Mouse (Mus musculus) T-cell, adult 2 months (primary cell): ENCODE measurements around the gene Srsf10.
A peak's percentile ranks its signal among the peaks of the same experiment; 100 is the strongest.

Experiments used
- DNase-seq: peaks from one replicate; pipeline ENCODE4 v3.0.0; 2022; ENCODE audit warnings: low spot score

Gene Srsf10

GRCm38 (mm10) chr4:135856223-135857091, 910 bp downstream of the Srsf10 start:
- peak; percentile 33 for DNase-seq

GRCm38 (mm10) chr4:135857597-135858186, 2.1 kb downstream of the Srsf10 start:
- peak; percentile 16 for DNase-seq

DNA sequence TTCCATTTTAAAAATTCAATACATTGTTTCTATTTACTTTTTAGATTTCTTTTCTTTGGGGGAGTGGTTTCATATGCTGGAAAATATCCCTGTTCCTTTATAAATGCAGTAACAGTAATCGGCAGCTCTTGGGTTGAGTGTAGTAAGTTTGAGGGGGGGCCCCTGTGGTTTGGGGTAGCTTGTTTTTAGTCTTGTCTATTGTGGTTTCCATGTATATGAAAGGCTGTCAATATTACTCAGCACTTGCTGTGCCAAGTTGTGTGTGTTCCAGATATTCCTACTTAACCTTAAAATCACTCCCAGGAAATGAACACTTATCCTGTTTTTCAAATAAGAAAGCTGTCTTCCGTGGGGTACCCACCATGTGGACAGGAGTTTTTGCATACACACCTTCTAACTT, 13.4 kb downstream of the Srsf10 start:
- DNase-seq, result peak; percentile 40

- DNase-seq, result no peak
These were observed 14.9 kb downstream of the Srsf10 start for GRCm38 (mm10) chr4:135870227-135871023.

- DNase-seq, result no peak
These were observed 16.5 kb downstream of the Srsf10 start for GRCm38 (mm10) chr4:135872015-135872414.

DNA sequence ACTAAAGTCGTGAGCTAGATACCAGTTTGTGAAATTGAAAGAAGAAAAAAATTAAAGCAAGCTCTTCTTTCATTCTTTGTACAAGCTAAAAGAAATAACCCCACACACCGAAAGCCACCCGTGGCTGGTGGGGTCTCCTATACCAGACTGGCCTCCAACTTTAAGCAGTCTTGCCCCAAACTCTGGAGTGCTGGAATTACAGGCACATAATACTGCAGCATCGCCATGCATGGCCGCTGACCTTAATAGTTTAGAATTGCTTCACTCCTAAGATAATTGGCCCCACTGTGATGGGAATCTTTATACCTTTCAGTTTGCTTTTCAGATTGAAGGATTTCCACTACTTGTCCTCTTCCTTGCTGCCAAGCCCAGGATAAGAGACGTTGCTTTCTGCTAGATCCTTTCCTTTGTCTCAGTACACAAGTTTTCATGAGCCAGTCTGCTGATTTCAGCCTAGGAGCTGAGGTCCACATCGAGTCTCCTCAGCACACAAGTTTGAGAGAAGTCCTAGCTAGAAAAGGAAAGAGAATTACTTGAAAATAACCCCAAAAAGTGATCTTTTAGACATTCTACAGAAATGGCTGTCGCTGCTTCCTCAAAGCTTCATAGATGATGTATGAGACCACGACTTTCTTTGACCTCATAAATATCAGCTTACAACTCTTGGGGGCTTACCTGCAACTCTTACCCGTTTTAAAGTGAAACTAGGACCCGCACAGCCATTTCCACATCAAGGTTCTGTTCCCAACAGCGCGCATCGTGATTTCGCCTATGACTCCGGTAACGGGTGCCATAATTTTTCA, 17.2 kb downstream of the Srsf10 start:
- DNase-seq, result no peak

GRCm38 (mm10) chr4:135873526-135874202, 18.1 kb downstream of the Srsf10 start, which contains the start of gene Pnrc2:
Gene Pnrc2, minus strand, starts transcription at chr4:135873850.
- peak; percentile 88 for DNase-seq

GRCm38 (mm10) chr4:135874564-135875535, 19.3 kb downstream of the Srsf10 start:
- DNase-seq, result no peak

DNA sequence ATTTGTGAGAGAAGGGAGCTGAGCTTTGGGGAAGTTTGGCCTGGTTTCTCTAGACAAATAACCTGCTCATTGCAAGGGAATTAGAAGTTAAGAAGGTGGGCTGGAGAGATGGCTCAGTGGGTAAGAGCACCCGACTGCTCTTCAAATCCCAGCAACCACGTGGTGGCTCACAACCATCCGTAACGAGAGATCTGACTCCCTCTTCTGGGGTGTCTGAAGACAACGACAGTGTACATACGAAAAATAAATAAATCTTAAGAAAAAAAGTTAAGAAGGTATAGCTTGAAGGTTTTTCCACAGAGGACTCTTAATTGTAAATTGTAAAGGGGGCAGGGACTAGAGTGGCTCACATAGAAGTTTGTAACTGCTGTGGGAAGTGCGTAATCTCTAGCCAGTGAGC, 20.0 kb downstream of the Srsf10 start:
- peak; percentile 44 for DNase-seq

DNA sequence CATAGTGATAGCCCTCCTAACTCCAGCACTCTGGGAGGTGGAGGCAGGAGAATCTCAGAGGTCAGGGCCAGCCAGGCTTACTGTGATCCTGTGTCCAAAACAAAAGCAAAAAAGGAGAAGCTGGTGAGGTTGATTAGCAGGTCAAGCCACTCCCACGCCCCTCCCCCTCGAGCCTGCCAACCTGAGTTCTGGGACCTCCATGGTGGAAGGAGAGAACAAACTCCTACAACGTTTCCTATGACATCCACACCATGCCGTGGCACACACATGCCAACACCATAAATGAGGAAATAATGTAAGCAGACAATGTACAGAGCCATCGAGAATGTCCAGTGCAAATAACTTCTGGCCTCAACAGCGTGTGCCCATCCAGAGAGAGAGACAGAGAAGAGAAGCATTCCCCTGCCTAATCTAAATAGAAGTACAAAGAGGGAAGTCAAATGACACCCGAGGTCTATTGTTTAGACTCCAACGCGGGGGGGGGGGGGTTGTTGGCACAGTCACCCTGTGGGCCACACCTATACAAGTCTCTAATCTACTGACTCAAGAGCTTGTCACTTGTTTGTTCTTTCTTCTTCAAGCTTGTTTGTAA, 20.5 kb downstream of the Srsf10 start:
- DNase-seq, result no peak

DNA sequence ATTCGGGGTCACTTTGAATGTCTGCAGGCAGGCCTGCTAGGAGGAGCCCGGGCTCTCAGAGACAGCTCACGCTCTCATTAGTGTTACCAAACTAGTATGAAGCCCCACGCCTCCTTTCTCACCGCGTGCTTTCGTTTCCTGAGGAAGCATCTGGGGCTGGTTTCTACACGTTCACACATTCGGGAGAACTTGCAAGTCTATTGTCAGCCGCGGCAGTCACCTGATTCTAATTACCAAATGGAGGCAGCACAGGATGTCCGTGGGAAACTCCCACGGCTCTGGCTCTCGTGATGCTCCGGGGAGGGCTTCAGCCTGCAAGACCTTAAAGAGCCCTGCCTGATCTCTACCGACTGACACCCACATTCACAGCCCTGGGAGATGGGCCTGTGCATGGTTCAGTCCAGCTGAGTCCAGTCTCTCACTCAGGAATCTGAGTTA, 21.1 kb downstream of the Srsf10 start:
- peak; percentile 95 for DNase-seq

DNA sequence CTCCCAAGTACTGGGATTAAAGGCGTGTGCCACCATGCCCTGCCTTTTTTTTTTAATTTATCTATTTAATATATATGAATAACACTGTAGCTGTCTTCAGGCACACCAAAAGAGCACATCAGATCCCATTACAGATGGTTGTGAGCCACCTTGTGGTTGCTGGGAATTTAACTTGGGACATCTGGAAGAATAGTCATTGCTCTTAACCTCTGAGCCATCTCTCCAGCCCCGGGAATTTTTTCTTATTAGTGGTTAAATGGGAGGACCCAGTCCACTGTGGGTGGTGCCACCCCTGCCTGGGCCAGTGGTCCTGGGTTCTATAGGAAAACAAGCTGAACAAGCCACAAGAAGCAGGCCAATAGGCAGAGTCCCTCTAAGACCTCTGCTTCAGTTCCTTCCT, 22.2 kb downstream of the Srsf10 start:
- DNase-seq, result no peak

- no peak for DNase-seq
These were observed 23.5 kb downstream of the Srsf10 start for GRCm38 (mm10) chr4:135879021-135879420.

DNA sequence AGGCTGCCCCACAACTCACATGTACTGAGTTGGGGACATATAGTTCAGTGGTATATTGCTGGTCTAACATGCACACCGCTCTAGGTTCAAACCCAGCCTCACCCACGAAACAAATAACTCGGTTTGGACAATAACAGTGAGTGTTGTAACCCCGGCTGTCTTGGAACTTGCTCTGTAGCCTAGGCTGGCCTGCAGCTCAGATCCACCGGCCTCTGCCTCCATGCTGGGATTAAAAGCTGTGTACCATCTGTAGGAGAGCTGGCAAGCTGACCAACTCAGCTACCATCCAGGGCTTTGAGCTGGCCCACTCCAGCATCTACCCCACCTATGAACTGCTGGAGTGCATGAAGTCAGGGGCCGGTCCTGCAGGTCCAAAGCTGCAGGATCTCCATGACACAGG, 24.5 kb downstream of the Srsf10 start:
- no peak for DNase-seq

DNA sequence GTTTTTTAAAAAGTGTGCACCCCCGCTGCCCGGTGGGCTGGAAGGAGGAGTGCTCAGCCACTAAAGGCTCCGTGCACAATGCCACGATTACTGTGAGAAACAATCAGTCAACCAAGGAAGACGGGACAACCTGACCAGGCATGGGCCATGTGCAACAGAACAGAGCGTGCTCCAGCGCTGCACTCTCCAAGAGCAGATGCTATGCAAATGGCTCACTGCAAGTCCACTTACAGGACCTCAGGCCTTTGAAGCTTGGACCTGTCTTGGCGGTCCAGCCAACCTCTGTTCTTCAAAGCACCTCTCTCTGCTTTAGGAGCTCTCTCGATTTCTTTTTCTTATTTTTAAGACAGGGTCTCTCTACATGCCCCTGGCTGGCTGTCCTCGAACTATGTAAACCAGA, 25.0 kb downstream of the Srsf10 start:
- DNase-seq, result no peak

GRCm38 (mm10) chr4:135882023-135882422, 26.5 kb downstream of the Srsf10 start:
- DNase-seq, result no peak

DNA sequence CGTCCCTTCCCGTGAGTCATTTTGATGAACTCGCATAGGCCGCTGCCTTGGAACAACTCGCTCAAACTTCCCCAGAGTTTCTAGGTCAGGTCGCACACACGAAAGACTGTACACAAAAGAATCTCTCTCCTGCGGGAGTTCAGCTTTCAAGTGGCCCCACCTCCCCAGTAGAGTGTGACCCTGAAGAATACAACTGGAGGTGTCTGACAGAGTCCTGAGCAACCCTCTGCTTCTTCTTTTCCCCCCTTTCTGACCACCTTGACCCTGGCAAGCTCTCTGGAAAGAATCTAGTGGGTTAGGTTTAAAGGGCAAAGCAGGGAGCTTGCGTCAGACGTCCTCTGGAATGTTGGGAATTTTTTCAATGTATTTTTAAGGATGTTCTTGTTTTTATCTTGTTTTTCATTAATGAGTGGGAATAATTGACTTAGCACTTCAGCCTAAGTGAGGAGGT, 27.9 kb downstream of the Srsf10 start:
- no peak for DNase-seq

DNA sequence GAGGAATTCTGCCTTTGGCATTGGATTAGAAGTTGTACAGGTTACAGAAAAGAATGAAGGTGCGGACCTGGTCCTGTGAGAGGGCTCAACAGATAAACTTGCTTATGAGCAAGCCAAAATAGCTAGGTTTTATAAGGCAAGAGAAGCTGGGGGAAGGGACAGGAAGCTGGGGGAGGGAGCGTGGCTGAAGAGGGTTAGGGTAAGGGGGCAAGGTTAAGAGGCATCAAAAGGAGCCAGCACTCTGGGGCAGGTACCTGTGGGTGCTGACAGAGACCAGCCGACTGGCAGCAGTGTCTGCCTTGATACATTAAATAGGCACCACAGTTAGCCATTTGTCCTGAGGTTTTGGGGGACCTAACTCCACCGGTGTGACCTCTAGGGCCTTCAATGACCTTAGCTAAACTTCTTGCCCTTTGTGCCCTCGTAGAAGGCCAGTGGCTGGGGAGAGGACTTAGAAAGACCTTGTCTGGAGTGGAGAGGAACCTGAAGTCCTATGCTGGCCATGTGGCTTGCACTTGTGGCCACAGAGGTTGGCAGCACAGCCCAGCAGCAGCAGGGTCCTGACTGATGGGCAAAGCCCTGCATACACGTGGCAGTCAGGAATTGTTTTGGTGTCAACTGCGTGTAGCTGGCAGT, 28.5 kb downstream of the Srsf10 start:
- no peak for DNase-seq

DNA sequence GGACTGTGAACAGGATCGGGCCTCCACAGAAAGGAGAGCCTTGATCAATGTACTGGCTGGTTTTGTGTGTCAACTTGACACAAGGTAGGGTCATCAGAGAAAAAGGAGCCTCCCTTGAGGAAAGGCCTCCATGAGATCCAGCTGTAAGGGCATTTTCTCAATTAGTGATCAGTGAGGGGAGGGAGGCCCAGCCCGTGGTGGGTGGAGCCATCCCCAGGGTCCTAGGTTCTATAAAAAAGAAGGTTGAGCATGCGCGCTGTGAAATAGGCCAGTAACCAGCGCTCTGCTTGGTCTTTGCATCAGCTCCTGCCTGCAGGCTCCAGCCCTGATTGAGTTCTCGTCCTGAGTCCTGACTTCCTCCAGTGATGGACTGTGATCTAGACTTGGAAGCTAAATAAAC, 29.0 kb downstream of the Srsf10 start:
- DNase-seq, result no peak
